19 mouse cellular contexts compared by ENCODE assay signal in the genomic region with DNA sequence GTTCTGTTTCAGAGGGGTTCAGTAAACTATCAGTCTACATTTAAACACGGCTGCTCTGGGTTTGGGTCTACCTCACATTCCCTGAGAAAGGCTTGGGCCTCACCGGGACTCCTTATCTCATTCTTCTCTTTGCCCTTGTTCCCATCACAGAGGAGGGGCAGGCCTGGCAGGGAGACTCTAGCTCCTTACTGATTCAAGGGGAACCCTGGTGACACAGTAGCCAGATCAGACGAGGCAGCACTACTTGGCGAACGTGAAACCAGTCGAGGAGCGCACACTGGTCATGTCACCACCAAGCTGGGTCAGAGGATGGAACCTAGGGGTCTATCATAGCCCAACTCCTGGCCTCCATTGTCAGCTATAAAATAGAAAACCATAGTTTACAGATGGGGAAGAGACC. TPM values are rescaled to one million over a fixed set of nuclear protein-coding genes. Genes with fewer than 3 reads are reported as not detected.
DNase-seq lines count a peak whose midpoint lies in the region; ATAC-seq lines count a peak whose summit lies in the region.
"Had no signal": no experiment of that assay in that cellular context is flagged by ENCODE, and none has a peak within 500 bp of the region (broad histone marks: within the 10 kb centered on the region; RNA-seq: fewer than 3 reads in every experiment).

No protein-coding gene starts in this region.

- no peaks in the 10 kb centered on the region for H3K9me3 ChIP-seq in heart, embryonic 14.5 days (ENCODE audit: control insufficient read depth, low read length)
- no peaks in the 10 kb centered on the region for H3K9me3 ChIP-seq in forebrain, embryonic 11.5 days (ENCODE audit: control insufficient read depth, low read length)
- no peaks in the 10 kb centered on the region for H3K9me3 ChIP-seq in hindbrain, embryonic 15.5 days
- H3K9me3 ChIP-seq in neural tube, embryonic 12.5 days: no peaks in the 10 kb centered on the region
- H3K9me3 ChIP-seq: heart, embryonic 15.5 days; liver, embryonic 12.5 days had no signal

- H3K4me3 ChIP-seq in heart, embryonic 14.5 days (ENCODE audit: control insufficient read depth in 1 of 2, insufficient read depth in 1 of 2, low read depth in 1 of 2, low read length in 2 of 2): no peak overlapping the region
- H3K4me3 ChIP-seq in forebrain, embryonic 11.5 days (ENCODE audit: low read depth, low read length): no peak overlapping the region
- no peak overlapping the region for H3K4me3 ChIP-seq in hindbrain, embryonic 15.5 days
- H3K4me3 ChIP-seq in neural tube, embryonic 12.5 days: peak overlapping the region; percentile 46; the same call in 1 of the 2 replicates

- peaks cover 6 to 10% of the 10 kb centered on the region in 2 experiments; a peak in 3 of 4 replicates for H3K4me1 ChIP-seq in heart, embryonic 14.5 days (ENCODE audit: control insufficient read depth in 2 of 2, insufficient read depth in 2 of 2, low read length in 2 of 2)
- peaks cover 7% of the 10 kb centered on the region; the same call in 1 of the 2 replicates for H3K4me1 ChIP-seq in forebrain, embryonic 11.5 days (replicated peaks; ENCODE audit: control insufficient read depth, insufficient read depth, low read length)
- peaks cover 27% of the 10 kb centered on the region for H3K4me1 ChIP-seq in hindbrain, embryonic 15.5 days (replicated peaks)
- peaks cover 10% of the 10 kb centered on the region for H3K4me1 ChIP-seq in neural tube, embryonic 12.5 days

- H3K4me2 ChIP-seq in heart, embryonic 14.5 days (ENCODE audit: low read length): peak overlapping the region; percentile 97; the same call in 1 of the 2 replicates
- peak overlapping the region; percentile 89 for H3K4me2 ChIP-seq in forebrain, embryonic 11.5 days (ENCODE audit: low read depth, low read length, severe bottlenecking)
- peak overlapping the region; percentile 74; the same call in 1 of the 2 replicates for H3K4me2 ChIP-seq in hindbrain, embryonic 15.5 days
- no peak overlapping the region for H3K4me2 ChIP-seq in neural tube, embryonic 12.5 days (replicated peaks)

- H3K27me3 ChIP-seq in heart, embryonic 14.5 days (ENCODE audit: control insufficient read depth, insufficient read depth, low read length): peaks cover 33% of the 10 kb centered on the region
- no peaks in the 10 kb centered on the region; the same call in 1 of the 2 replicates for H3K27me3 ChIP-seq in forebrain, embryonic 11.5 days (ENCODE audit: control insufficient read depth, insufficient read depth, low read length)
- 0 out of 2 replicates have a peak, but pooled peaks cover 2% of the 10 kb centered on the region for H3K27me3 ChIP-seq in hindbrain, embryonic 15.5 days
- H3K27me3 ChIP-seq in neural tube, embryonic 12.5 days (replicated peaks): no peaks in the 10 kb centered on the region

- H3K27ac ChIP-seq in heart, embryonic 14.5 days (replicated peaks in 1 of 2; ENCODE audit: control insufficient read depth in 1 of 2, insufficient read depth in 1 of 2, low read depth in 2 of 2, low read length in 2 of 2): no peak overlapping the region
- H3K27ac ChIP-seq in forebrain, embryonic 11.5 days (ENCODE audit: low read depth, low read length): no peak overlapping the region
- no peak overlapping the region for H3K27ac ChIP-seq in hindbrain, embryonic 15.5 days (replicated peaks)
- H3K27ac ChIP-seq in neural tube, embryonic 12.5 days: no peak overlapping the region
- H3K27ac ChIP-seq: gastrocnemius, adult 2 months; heart, embryonic 15.5 days; liver, embryonic 12.5 days had no signal

- DNase-seq in heart, adult 18-20 months: no peak
- no peak for DNase-seq in forebrain, embryonic 11.5 days (ENCODE audit: low spot score)
- DNase-seq in urinary bladder, postnatal 14 days (ENCODE audit: low spot score): no peak
- DNase-seq in lung, postnatal 25 days (ENCODE audit: low spot score): no peak
- DNase-seq in urinary bladder, postnatal 4 days (ENCODE audit: low spot score in 2 of 2): no peak
- DNase-seq: adrenal gland, postnatal 36 days; B cell, adult 2 months; kidney, postnatal 36 days; spleen, adult 18-20 months had no signal

- H3K9ac ChIP-seq in heart, embryonic 14.5 days (ENCODE audit: low read length): no peak overlapping the region
- no peak overlapping the region; the same call in 1 of the 2 replicates for H3K9ac ChIP-seq in forebrain, embryonic 11.5 days (ENCODE audit: low read length)
- no peak overlapping the region for H3K9ac ChIP-seq in hindbrain, embryonic 15.5 days
- no peak overlapping the region for H3K9ac ChIP-seq in neural tube, embryonic 12.5 days

- ATAC-seq in heart, embryonic 14.5 days (ENCODE audit: insufficient number of reproducible peaks, insufficient read depth, low FRiP score, low read depth): no peak
- no peak for ATAC-seq in forebrain, embryonic 11.5 days (replicated peaks; ENCODE audit: low FRiP score)
- no peak for ATAC-seq in hindbrain, embryonic 15.5 days (ENCODE audit: low FRiP score, low read depth)
- ATAC-seq in neural tube, embryonic 12.5 days (ENCODE audit: low FRiP score, low read depth): no peak
- ATAC-seq: intestine, embryonic 16.5 days; liver, embryonic 12.5 days; lung, postnatal 0 days had no signal

- 39% methylated on average over 7 of the region's 7 CpGs for WGBS in heart, embryonic 14.5 days
- WGBS in forebrain, embryonic 11.5 days: 37% methylated on average over 7 of the region's 7 CpGs
- WGBS in hindbrain, embryonic 15.5 days: 46% methylated on average over 7 of the region's 7 CpGs
- 42% methylated on average over 7 of the region's 7 CpGs for WGBS in neural tube, embryonic 12.5 days

- no peaks in the 10 kb centered on the region for H3K36me3 ChIP-seq in heart, embryonic 14.5 days (ENCODE audit: control insufficient read depth, insufficient read depth, low read length)
- H3K36me3 ChIP-seq in forebrain, embryonic 11.5 days (ENCODE audit: control insufficient read depth, insufficient read depth, low read length): no peaks in the 10 kb centered on the region
- no peaks in the 10 kb centered on the region for H3K36me3 ChIP-seq in hindbrain, embryonic 15.5 days
- no peaks in the 10 kb centered on the region for H3K36me3 ChIP-seq in neural tube, embryonic 12.5 days
- H3K36me3 ChIP-seq: heart, embryonic 15.5 days; liver, embryonic 12.5 days had no signal

RNA-seq across cellular contexts. Expression of gene AI464131, which starts 5.1 kb away (rescaled TPM):
- 2.8 TPM in 2 replicates for polyA plus RNA-seq in heart, embryonic 14.5 days (2014; fragmentation: Nextera tagmentation; extraction: Ambion mirVana)
- 10 to 100 TPM; 12.0 to 13.2 TPM for total RNA-seq in heart, adult 18-20 months (2021)
- polyA plus RNA-seq in forebrain, embryonic 11.5 days (2014; fragmentation: Nextera tagmentation; extraction: Ambion mirVana): 8.7 and 9.2 TPM in 2 replicates
- 11.2 and 14.0 TPM in 2 replicates for polyA plus RNA-seq in hindbrain, embryonic 15.5 days (2015; fragmentation: Nextera tagmentation; extraction: Ambion mirVana)
- polyA plus RNA-seq in neural tube, embryonic 12.5 days (2016; fragmentation: Nextera tagmentation; extraction: Ambion mirVana): 6.4 and 8.9 TPM in 2 replicates

RNA-seq across cellular contexts. Expression of gene 1110017D15Rik, which starts 9.1 kb away (rescaled TPM):
- polyA plus RNA-seq in heart, embryonic 14.5 days (2014; fragmentation: Nextera tagmentation; extraction: Ambion mirVana): 0.30 TPM in 1 of 2 replicates, not detected in the other
- total RNA-seq in heart, adult 18-20 months (2021): under 1 TPM in 1 of 2 experiments, not detected in 1; 0.87 TPM
- 4.8 and 5.2 TPM in 2 replicates for polyA plus RNA-seq in forebrain, embryonic 11.5 days (2014; fragmentation: Nextera tagmentation; extraction: Ambion mirVana)
- polyA plus RNA-seq in hindbrain, embryonic 15.5 days (2015; fragmentation: Nextera tagmentation; extraction: Ambion mirVana): 17.0 and 19.3 TPM in 2 replicates
- polyA plus RNA-seq in neural tube, embryonic 12.5 days (2016; fragmentation: Nextera tagmentation; extraction: Ambion mirVana): 3.7 and 5.1 TPM in 2 replicates
- total RNA-seq: common myeloid progenitor, adult 5-6 weeks; ES-E14 had no signal
- polyA plus RNA-seq: liver, embryonic 12.5 days had no signal

RNA-seq across cellular contexts. Expression of gene Nudt2, which starts 43.0 kb away (rescaled TPM):
- 41.3 and 43.9 TPM in 2 replicates for polyA plus RNA-seq in heart, embryonic 14.5 days (2014; fragmentation: Nextera tagmentation; extraction: Ambion mirVana)
- total RNA-seq in heart, adult 18-20 months (2021): 10 to 100 TPM; 30.6 to 35.9 TPM
- polyA plus RNA-seq in forebrain, embryonic 11.5 days (2014; fragmentation: Nextera tagmentation; extraction: Ambion mirVana): 64.7 and 68.0 TPM in 2 replicates
- polyA plus RNA-seq in hindbrain, embryonic 15.5 days (2015; fragmentation: Nextera tagmentation; extraction: Ambion mirVana): 68.3 and 76.0 TPM in 2 replicates
- polyA plus RNA-seq in neural tube, embryonic 12.5 days (2016; fragmentation: Nextera tagmentation; extraction: Ambion mirVana): 54.3 and 57.6 TPM in 2 replicates

RNA-seq across cellular contexts. Expression of gene Kif24, which starts 43.3 kb away (rescaled TPM):
- polyA plus RNA-seq in heart, embryonic 14.5 days (2014; fragmentation: Nextera tagmentation; extraction: Ambion mirVana): 2.2 and 4.3 TPM in 2 replicates
- under 1 TPM; 0.45 to 0.46 TPM for total RNA-seq in heart, adult 18-20 months (2021)
- 14.9 and 15.8 TPM in 2 replicates for polyA plus RNA-seq in forebrain, embryonic 11.5 days (2014; fragmentation: Nextera tagmentation; extraction: Ambion mirVana)
- polyA plus RNA-seq in hindbrain, embryonic 15.5 days (2015; fragmentation: Nextera tagmentation; extraction: Ambion mirVana): 2.9 and 4.1 TPM in 2 replicates
- polyA plus RNA-seq in neural tube, embryonic 12.5 days (2016; fragmentation: Nextera tagmentation; extraction: Ambion mirVana): 10.0 TPM in 2 replicates
